Mouse (Mus musculus) testis, adult 2 months (tissue): ENCODE measurements around the gene Ciz1.

Experiments used
- CTCF ChIP-seq: fragments of 200-500 bp; IDR thresholded peaks from 2 replicates; pipeline ENCODE4 v1.5.1; 2012; ENCODE audit warnings: low read depth, mild to moderate bottlenecking, inconsistent platforms, low read length, moderate library complexity; ENCODE audit not compliant: control insufficient read depth, insufficient read depth, insufficient replicate concordance
- POLR2A ChIP-seq: fragments of 200-500 bp; IDR thresholded peaks from 2 replicates; pipeline ENCODE4 v1.6.1; 2012; ENCODE audit warnings: low read depth, mild to moderate bottlenecking, inconsistent platforms, low read length, moderate library complexity; ENCODE audit not compliant: control insufficient read depth

DNA sequence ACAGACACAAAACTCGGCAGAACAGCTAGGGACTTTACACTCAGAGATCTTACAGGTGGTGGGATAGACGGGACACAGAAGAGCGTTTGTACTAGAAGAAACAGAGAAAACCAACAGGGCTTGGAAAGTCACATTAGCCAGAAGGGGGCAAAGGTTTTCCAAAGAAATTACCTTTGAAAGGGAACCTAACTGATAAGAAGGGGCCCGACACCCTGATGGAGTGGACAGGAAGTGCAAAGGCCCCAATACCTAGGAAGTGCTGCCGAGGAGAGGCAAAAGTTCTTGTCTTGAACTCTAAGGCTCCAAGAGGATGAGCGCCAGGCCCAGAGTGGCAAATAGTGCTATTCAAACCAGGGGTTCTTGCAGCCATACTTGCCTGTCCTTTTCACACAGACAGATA is 1.7 kb downstream of the Ciz1 start:
- no peak for TF ChIP-seq CTCF
- TF ChIP-seq POLR2A = no peak
